Mouse (Mus musculus) brain, embryonic 14.5 days (tissue): ENCODE measurements at regions not wholly inside any gene's neighbourhood (a gene's known extent, or its start where the extent isn't known, plus 50 kb on each side); places are given as distances from the start of the nearest gene placed in this dataset.
"Not testable (repeated sequence)": the region's sequence is repeated elsewhere in the genome, so short reads cannot be mapped to it uniquely, and the experiment has no call there.

Source experiments
- DNase-seq: peaks from one replicate; pipeline ENCODE4 v3.0.0-alpha.2; 2011; ENCODE audit warnings: low read depth
- CTCF ChIP-seq: fragments of 200-500 bp; IDR thresholded peaks from 2 replicates; pipeline ENCODE4 v1.5.1; 2012; ENCODE audit warnings: inconsistent platforms, mild to moderate bottlenecking, moderate library complexity, borderline replicate concordance; ENCODE audit not compliant: insufficient read depth, insufficient read length; ENCODE audit errors: extremely low read depth
- POLR2A ChIP-seq: fragments of 200-500 bp; IDR thresholded peaks from 2 replicates; pipeline ENCODE4 v1.6.1; 2012; ENCODE audit warnings: mild to moderate bottlenecking, inconsistent platforms, borderline replicate concordance; ENCODE audit not compliant: poor library complexity, insufficient read depth, insufficient read length, severe bottlenecking; ENCODE audit errors: extremely low read depth

- no peak for DNase-seq
- TF ChIP-seq POLR2A: no peak
- TF ChIP-seq CTCF: no peak
Measured at GRCm38 (mm10) chr15:90798056-90798455, 118.8 kb upstream of the Cpne8 start.

DNA sequence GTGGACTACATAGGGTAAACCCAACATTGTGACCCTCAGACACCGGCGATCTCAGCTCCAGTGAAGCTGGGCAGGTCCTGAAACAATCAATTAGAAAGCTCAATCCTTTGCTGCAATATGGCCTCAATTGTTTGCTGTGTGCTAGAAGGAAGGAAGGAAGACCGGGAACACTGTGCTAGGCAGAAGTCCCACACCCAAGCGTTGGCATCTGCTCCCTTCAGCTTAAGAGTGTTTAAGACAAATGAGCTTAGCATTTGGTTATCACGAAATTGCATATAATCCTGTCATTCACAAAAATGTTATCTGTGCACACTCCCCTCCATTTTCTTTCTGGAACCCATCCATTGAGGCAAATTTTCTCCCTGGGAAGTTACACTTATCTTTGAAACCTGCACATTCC lies 110.7 kb upstream of the Cpne8 start:
- TF ChIP-seq POLR2A (no peak), CTCF (no peak)
- no peak for DNase-seq

DNA sequence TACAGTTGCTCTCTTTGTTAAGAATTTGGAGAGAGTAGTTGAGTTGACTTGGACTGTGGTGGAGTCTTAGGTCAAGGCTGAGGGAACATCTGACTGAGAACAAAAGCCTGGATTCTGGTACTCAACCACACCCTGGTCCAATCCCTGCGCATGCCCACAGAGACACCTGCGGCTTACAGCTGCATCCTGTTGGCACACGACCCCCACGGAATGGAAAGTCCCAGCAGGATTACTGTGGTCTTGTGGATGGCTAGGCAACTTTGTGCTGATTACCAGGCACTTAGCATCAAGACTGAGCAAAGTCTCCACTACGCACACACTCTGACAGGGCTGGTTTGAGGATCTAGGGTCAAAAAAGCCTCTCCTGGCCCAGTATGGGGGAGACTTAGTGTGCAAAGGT lies 105.5 kb upstream of the Cpne8 start:
- DNase-seq: no peak
- TF ChIP-seq POLR2A (no peak), CTCF (no peak)

GRCm38 (mm10) chr15:90767521-90767920 lies 88.3 kb upstream of the Cpne8 start:
- TF ChIP-seq POLR2A (no peak), CTCF (no peak)
- DNase-seq: no peak

DNA sequence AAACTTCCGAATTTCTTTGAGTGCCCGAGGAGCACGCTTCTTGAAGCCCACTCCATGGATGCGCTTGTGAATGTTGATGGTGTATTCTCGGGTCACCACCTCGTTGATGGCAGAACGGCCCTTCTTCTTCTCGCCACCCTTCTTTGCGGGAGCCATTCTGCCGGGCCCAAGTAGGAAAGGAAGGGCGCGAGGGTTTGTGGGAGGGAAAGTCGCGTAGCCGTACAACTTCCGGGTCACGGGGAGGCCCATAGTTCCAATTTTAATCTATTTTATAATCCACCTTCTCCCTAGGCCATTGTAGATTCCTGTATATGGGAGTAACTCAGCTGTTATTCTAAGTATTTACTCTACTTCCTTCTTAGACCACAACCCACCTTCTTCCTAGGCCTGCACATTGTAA lies 85.3 kb upstream of the Cpne8 start:
- not testable (repeated sequence) for DNase-seq

DNA sequence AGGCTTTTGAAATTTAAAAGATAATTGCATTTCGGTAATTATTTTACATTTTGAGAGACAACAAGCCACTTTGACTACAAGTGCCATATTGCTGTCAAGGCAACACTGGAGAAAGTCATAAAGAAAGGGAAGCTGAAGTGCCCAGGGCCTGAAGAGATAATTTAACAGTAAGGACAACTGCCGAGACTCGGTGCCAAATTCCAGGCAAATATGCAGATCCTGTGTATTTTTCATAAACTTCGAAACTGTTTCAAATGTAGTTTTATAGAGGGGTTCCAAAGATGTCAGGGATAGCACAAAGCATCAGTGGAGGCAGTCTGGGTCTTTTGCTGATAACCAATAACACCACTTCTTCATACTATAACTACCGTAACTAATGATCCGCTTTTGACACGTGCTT lies 54.7 kb upstream of the Cpne8 start:
- no peak for DNase-seq
- TF ChIP-seq POLR2A: no peak
- TF ChIP-seq CTCF: no peak
